Mouse (Mus musculus) spleen, adult 12 weeks (tissue): ENCODE results near the gene Ntrk2.

Experiments
- DNase-seq: peaks from one replicate; pipeline ENCODE4 v3.0.0; 2022; ENCODE audit warnings: low spot score

Gene Ntrk2

GRCm38 (mm10) chr13:59119596-59120394 is 313.4 kb downstream of the Ntrk2 start:
- DNase-seq = no peak

GRCm38 (mm10) chr13:59143141-59143744 is 336.9 kb downstream of the Ntrk2 start:
- DNase-seq = no peak

GRCm38 (mm10) chr13:59144321-59144856 is 338.0 kb downstream of the Ntrk2 start:
- no peak for DNase-seq

GRCm38 (mm10) chr13:59145677-59146555 is 339.5 kb downstream of the Ntrk2 start:
- DNase-seq = no peak

- DNase-seq = no peak
Measured at GRCm38 (mm10) chr13:59146616-59147015, 340.2 kb downstream of the Ntrk2 start.

GRCm38 (mm10) chr13:59147976-59148375 is 341.6 kb downstream of the Ntrk2 start:
- no peak for DNase-seq

GRCm38 (mm10) chr13:59148793-59149192 is 342.4 kb downstream of the Ntrk2 start:
- no peak for DNase-seq

- no peak for DNase-seq
Measured at GRCm38 (mm10) chr13:59164015-59164414, 357.6 kb downstream of the Ntrk2 start.

- no peak for DNase-seq
Measured at GRCm38 (mm10) chr13:59173840-59174239, 367.5 kb downstream of the Ntrk2 start.

GRCm38 (mm10) chr13:59176021-59176420 is 369.7 kb downstream of the Ntrk2 start:
- no peak for DNase-seq

- DNase-seq = no peak
Measured at GRCm38 (mm10) chr13:59176485-59176884, 370.1 kb downstream of the Ntrk2 start.

GRCm38 (mm10) chr13:59177003-59177402 is 370.6 kb downstream of the Ntrk2 start:
- DNase-seq = no peak

- DNase-seq = no peak
Measured at GRCm38 (mm10) chr13:59179986-59180385, 373.6 kb downstream of the Ntrk2 start.

- no peak for DNase-seq
Measured at GRCm38 (mm10) chr13:59180781-59181180, 374.4 kb downstream of the Ntrk2 start.

GRCm38 (mm10) chr13:59181188-59181947 is 375.0 kb downstream of the Ntrk2 start:
- no peak for DNase-seq

- no peak for DNase-seq
Measured at GRCm38 (mm10) chr13:59182630-59183029, 376.3 kb downstream of the Ntrk2 start.
